Mouse (Mus musculus): ENCODE measurements at regions not wholly inside any gene's neighbourhood (a gene's known extent, or its start where the extent isn't known, plus 50 kb on each side); places are given as distances from the start of the nearest gene placed in this dataset.

GRCm38 (mm10) chr13:26980475-26980874 lies 76.9 kb upstream of the Prl start:
- Histone ChIP-seq H3K27me3 (no peaks in the 10 kb centered on the region), H3K9ac (no peak overlapping the region), H3K27ac (no peak overlapping the region), H3K4me3 (no peak overlapping the region), H3K9me3 (no peaks in the 10 kb centered on the region), H3K36me3 (no peaks in the 10 kb centered on the region), H3K4me1 (no peaks in the 10 kb centered on the region), H3K4me2 (no peak overlapping the region)
- ATAC-seq (ENCODE audit: insufficient number of reproducible peaks, insufficient read depth, low FRiP score, low TSS enrichment, low read depth) = no peak
- 86% methylated on average over 1 of the region's 1 CpGs for WGBS

All from embryonic facial prominence, embryonic 13.5 days (tissue).